Mouse (Mus musculus) ES-Bruce4 (cell line): Measurements from ENCODE around the gene Mtrf1l. TPM values are rescaled to one million over a fixed set of nuclear protein-coding genes. Genes with fewer than 3 reads are reported as not detected.

ENCODE experiments used
- H3K27ac ChIP-seq: 2 replicates; pipeline ENCODE4 v1.5.1; 2012; ENCODE audit warnings: low read length, inconsistent platforms; ENCODE audit not compliant: insufficient read depth
- H3K27me3 ChIP-seq: 2 replicates; pipeline ENCODE4 v1.6.1; 2012; ENCODE audit warnings: mild to moderate bottlenecking, low read length, inconsistent platforms; ENCODE audit not compliant: control insufficient read depth, poor library complexity, insufficient read depth, severe bottlenecking
- H3K36me3 ChIP-seq: 2 replicates; pipeline ENCODE4 v1.6.1; 2012; ENCODE audit warnings: inconsistent platforms, mild to moderate bottlenecking, low read length, moderate library complexity; ENCODE audit not compliant: control insufficient read depth, poor library complexity, insufficient read depth, severe bottlenecking
- H3K4me1 ChIP-seq: one replicate; pipeline ENCODE4 v1.8.1; 2011; ENCODE audit warnings: low read length; ENCODE audit not compliant: control insufficient read depth, insufficient read depth
- H3K4me3 ChIP-seq: 2 replicates; pipeline ENCODE4 v1.5.1; 2011; ENCODE audit warnings: low read depth, mild to moderate bottlenecking, low read length
- H3K9ac ChIP-seq: 2 replicates; pipeline ENCODE4 v1.6.1; 2012; ENCODE audit warnings: low read depth, mild to moderate bottlenecking, inconsistent platforms; ENCODE audit not compliant: poor library complexity, severe bottlenecking
- H3K9me3 ChIP-seq: replicated peaks from 2 replicates; pipeline ENCODE4 v1.6.1; 2012; ENCODE audit warnings: mild to moderate bottlenecking, low read length, inconsistent platforms; ENCODE audit not compliant: control insufficient read depth, poor library complexity, insufficient read depth, severe bottlenecking
- CTCF ChIP-seq: IDR thresholded peaks from one replicate; pipeline ENCODE4 v1.8.1; 2011; ENCODE audit warnings: low read depth, low read length
- EP300 ChIP-seq: IDR thresholded peaks from 2 replicates; pipeline ENCODE4 v1.6.1; 2011; ENCODE audit warnings: low read depth, low read length; ENCODE audit not compliant: insufficient read depth
- POLR2A ChIP-seq: IDR thresholded peaks from one replicate; pipeline ENCODE4 v1.8.1; 2011; ENCODE audit warnings: low read length; ENCODE audit not compliant: insufficient read depth
- polyA plus RNA-seq: library from polyadenylated mRNA; stranded (reverse); fragments of >200 nt; gene quantifications from 2 replicates; pipeline ENCODE4 v1.2.4, GENCODE M21; 2011; ENCODE audit warnings: low read depth; ENCODE audit not compliant: missing spikeins, insufficient read depth, insufficient read length

Mtrf1l gene
- polyA plus RNA-seq, 1 experiment: 11.2 TPM

DNA sequence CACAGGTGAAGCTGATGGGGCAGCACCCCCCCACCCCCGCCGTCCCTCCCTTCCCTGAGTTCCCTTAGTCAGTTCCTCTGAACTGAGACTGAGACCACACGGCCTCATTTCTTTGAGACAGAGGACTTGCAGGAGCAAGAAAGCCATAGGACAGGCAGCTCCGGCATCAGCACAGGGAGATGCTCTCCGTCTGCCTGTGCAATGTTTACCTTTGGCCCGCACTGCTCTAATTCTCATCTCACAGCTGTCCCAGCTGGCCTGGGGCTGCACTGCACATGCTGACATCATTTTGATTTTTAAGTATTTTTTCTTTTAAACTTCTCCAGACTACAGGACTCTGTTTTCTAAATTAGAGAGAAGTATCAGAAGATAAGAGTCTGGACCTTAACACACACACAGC lies 20.8 kb downstream of the Mtrf1l start:
- Histone ChIP-seq H3K9ac (peak overlapping the region; percentile 82), H3K9me3 (0 out of 2 replicates have a peak, but pooled peaks cover 3% of the 10 kb centered on the region), H3K4me3 (peak overlapping the region; percentile 77), H3K27ac (no peak overlapping the region), H3K4me1 (no peaks in the 10 kb centered on the region), H3K36me3 (peaks cover 50% of the 10 kb centered on the region), H3K27me3 (no peaks in the 10 kb centered on the region)
- TF ChIP-seq CTCF: no peak
- TF ChIP-seq EP300: no peak
- TF ChIP-seq POLR2A: no peak

DNA sequence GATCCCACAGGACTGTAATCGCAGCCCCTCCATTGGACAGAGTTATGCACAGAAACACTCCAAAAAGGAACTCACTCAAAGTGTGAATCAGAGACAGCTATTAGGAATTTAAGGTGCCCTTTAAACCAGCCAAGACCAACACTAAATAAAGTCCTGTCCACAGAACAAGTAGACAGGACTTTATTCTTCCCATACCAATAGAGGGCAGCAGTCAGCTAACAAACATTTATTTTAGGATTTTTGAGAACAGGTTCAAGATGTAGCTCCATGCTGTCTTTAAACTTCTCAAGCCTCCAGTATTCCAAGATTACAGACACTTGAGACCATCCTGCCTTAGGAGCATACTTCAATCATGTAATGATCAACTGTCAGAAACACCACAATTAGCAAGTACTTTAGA lies 23.2 kb downstream of the Mtrf1l start:
- Histone ChIP-seq H3K27me3 (no peaks in the 10 kb centered on the region), H3K27ac (no peak overlapping the region), H3K9me3 (0 out of 2 replicates have a peak, but pooled peaks cover 3% of the 10 kb centered on the region), H3K9ac (no peak overlapping the region), H3K36me3 (peaks cover 50% of the 10 kb centered on the region), H3K4me1 (no peaks in the 10 kb centered on the region), H3K4me3 (no peak overlapping the region)
- TF ChIP-seq CTCF (no peak), POLR2A (no peak), EP300 (no peak)

DNA sequence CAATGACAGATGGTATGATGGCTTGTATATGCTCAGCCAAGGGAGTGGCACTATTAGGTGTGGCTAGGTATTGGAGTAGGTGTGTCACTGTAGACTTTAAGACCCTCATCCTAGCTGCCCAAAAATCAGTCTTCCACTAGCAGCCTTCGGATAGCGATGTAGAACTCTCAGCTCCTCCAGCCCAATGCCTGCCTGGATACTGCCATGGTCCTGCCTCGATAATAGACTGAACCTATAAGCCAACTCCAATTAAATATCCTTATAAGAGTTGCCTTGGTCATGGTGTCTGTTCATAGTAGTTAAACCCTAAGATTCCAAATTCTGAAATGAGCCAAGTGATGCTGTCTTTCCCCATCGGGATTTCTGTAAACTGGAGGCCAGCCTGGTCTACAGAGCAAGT lies 25.6 kb downstream of the Mtrf1l start:
- no peaks in the 10 kb centered on the region for H3K27me3 ChIP-seq
- no peak overlapping the region for H3K4me3 ChIP-seq
- H3K4me1 ChIP-seq: no peaks in the 10 kb centered on the region
- 0 out of 2 replicates have a peak, but pooled peaks cover 3% of the 10 kb centered on the region for H3K9me3 ChIP-seq
- H3K27ac ChIP-seq: no peak overlapping the region
- no peak for TF ChIP-seq EP300
- no peak for TF ChIP-seq POLR2A
- TF ChIP-seq CTCF: no peak
- peaks cover 44% of the 10 kb centered on the region for H3K36me3 ChIP-seq
- H3K9ac ChIP-seq: no peak overlapping the region

DNA sequence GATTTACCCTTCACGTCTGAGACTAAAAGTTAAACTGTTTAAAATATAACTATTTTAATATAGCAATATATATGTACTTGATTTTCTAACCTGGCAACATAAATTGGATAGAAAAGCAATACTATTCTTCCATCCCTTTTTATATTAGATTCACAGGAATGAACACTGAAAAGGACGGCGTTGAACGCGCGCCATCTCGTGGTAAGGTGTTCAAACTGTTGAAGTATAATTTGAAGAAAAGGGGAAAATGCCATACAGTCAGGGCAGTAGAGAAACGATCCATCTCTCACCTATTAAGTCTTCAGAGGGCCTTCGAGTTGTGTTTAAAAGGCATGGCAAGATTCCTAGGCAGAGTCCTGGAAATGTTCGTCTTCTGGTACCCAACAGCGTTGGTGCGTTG lies 33.1 kb downstream of the Mtrf1l start:
- TF ChIP-seq CTCF (no peak), EP300 (no peak), POLR2A (no peak)
- no peaks in the 10 kb centered on the region for H3K9me3 ChIP-seq
- H3K27me3 ChIP-seq: no peaks in the 10 kb centered on the region
- H3K4me3 ChIP-seq: no peak overlapping the region
- no peak overlapping the region for H3K9ac ChIP-seq
- no peak overlapping the region for H3K27ac ChIP-seq
- H3K4me1 ChIP-seq: no peaks in the 10 kb centered on the region
- no peaks in the 10 kb centered on the region for H3K36me3 ChIP-seq

DNA sequence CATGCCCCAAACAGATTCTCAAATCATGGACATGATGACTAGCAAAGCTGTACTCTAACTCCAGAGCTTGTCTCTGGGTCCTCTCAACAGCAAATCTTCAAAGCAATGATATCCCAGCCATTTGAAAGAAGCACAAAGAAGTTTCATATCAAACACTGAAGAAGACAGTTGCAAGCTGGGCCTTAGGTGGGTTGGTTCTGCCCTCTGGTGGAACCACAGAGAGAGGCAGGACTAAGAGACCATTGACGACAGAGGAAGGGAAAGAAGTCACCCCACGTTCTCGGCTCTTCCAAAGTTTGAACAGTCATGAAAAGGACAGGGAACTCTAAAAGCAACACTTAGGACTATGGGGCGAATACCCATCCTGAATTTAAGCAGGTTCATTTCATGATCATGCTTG lies 36.8 kb downstream of the Mtrf1l start:
- Histone ChIP-seq H3K9me3 (no peaks in the 10 kb centered on the region), H3K4me3 (no peak overlapping the region), H3K9ac (no peak overlapping the region), H3K36me3 (no peaks in the 10 kb centered on the region), H3K27me3 (no peaks in the 10 kb centered on the region), H3K27ac (no peak overlapping the region), H3K4me1 (no peaks in the 10 kb centered on the region)
- TF ChIP-seq POLR2A: no peak
- TF ChIP-seq CTCF: peak; percentile 80

Other genes with a start within 250 kb of the Mtrf1l start
- not detected in 2 replicates for gene Myct1, start 230.1 kb downstream of the Mtrf1l start, polyA plus RNA-seq
- gene Vip, start 184.7 kb downstream of the Mtrf1l start, polyA plus RNA-seq: 0.39 TPM in 1 of 2 replicates, not detected in the other
- 82.6 and 90.1 TPM in 2 replicates for gene Fbxo5, start 18.3 kb downstream of the Mtrf1l start, polyA plus RNA-seq
- 8.4 and 9.4 TPM in 2 replicates for gene Rgs17, start 98.5 kb upstream of the Mtrf1l start, polyA plus RNA-seq